14 mouse cellular contexts compared by ENCODE assay signal in genomic region chr8:116229654-116230136, GRCm38 (mm10).
DNase-seq lines count a peak whose midpoint lies in the region; ATAC-seq and TF ChIP-seq lines count a peak whose summit lies in the region.
"Had no signal": no experiment of that assay in that cellular context is flagged by ENCODE, and none has a peak within 500 bp of the region (broad histone marks: within the 10 kb centered on the region; RNA-seq: fewer than 3 reads in every experiment).

No protein-coding gene starts in this region.

- peaks cover 4% of the 10 kb centered on the region; the same call in 1 of the 2 replicates for H3K27me3 ChIP-seq in forebrain, embryonic 11.5 days (ENCODE audit: control insufficient read depth, insufficient read depth, low read length)
- H3K27me3 ChIP-seq in forebrain, embryonic 10.5 days (ENCODE audit: poor library complexity, severe bottlenecking) = peaks cover 76% of the 10 kb centered on the region
- H3K27me3 ChIP-seq in limb, embryonic 13.5 days = no peaks in the 10 kb centered on the region
- peaks cover 3% of the 10 kb centered on the region; the same call in 1 of the 2 replicates for H3K27me3 ChIP-seq in midbrain, embryonic 14.5 days (ENCODE audit: control insufficient read depth, insufficient read depth, low read length)
- H3K27me3 ChIP-seq: embryonic facial prominence, embryonic 13.5 days had no signal

- no peak for DNase-seq in forebrain, embryonic 11.5 days (ENCODE audit: low spot score)
- no peak for DNase-seq in forebrain, embryonic 10.5 days (ENCODE audit: extremely low spot score, low spot score)
- peak; percentile 37 for DNase-seq in embryo, embryonic 9.5 days (ENCODE audit: extremely low spot score)
- peak; percentile 58 for DNase-seq in midbrain, embryonic 14.5 days
- DNase-seq in left cerebral cortex, adult 2 months (ENCODE audit: extremely low spot score in 1 of 2, low spot score in 2 of 2) = no peak
- DNase-seq in ovary, adult 18-20 months (ENCODE audit: low spot score) = no peak
- DNase-seq in thymus, postnatal 10 days (ENCODE audit: low spot score in 2 of 2) = no peak
- DNase-seq: gastrocnemius, postnatal 25 days; heart, postnatal 14 days; kidney, postnatal 14 days; thymus, postnatal 14 days had no signal

- TF ChIP-seq CTCF in left cerebral cortex, adult 2 months (IDR thresholded peaks at IDR 0.05) = no peak

- H3K9ac ChIP-seq in forebrain, embryonic 11.5 days (ENCODE audit: low read length) = no peak overlapping the region
- H3K9ac ChIP-seq in limb, embryonic 13.5 days = no peak overlapping the region
- H3K9ac ChIP-seq in midbrain, embryonic 14.5 days (replicated peaks; ENCODE audit: low read length) = no peak overlapping the region
- H3K9ac ChIP-seq: embryonic facial prominence, embryonic 13.5 days had no signal

- no peaks in the 10 kb centered on the region for H3K36me3 ChIP-seq in forebrain, embryonic 11.5 days (ENCODE audit: control insufficient read depth, insufficient read depth, low read length)
- no peaks in the 10 kb centered on the region for H3K36me3 ChIP-seq in forebrain, embryonic 10.5 days (replicated peaks)
- H3K36me3 ChIP-seq in limb, embryonic 13.5 days = no peaks in the 10 kb centered on the region
- H3K36me3 ChIP-seq in midbrain, embryonic 14.5 days (ENCODE audit: control insufficient read depth, insufficient read depth, low read length) = no peaks in the 10 kb centered on the region
- H3K36me3 ChIP-seq: embryonic facial prominence, embryonic 13.5 days had no signal

- no peaks in the 10 kb centered on the region; the same call in 1 of the 2 replicates for H3K4me1 ChIP-seq in forebrain, embryonic 11.5 days (replicated peaks; ENCODE audit: control insufficient read depth, insufficient read depth, low read length)
- H3K4me1 ChIP-seq in forebrain, embryonic 10.5 days = peaks cover 19% of the 10 kb centered on the region
- H3K4me1 ChIP-seq in limb, embryonic 13.5 days = peaks cover 10% of the 10 kb centered on the region; the same call in 1 of the 2 replicates
- H3K4me1 ChIP-seq in midbrain, embryonic 14.5 days (ENCODE audit: control insufficient read depth, insufficient read depth, low read length) = 0 out of 2 replicates have a peak, but pooled peaks cover 5% of the 10 kb centered on the region

- intact Hi-C loops in left cerebral cortex, adult 2 months (cut with DNase I) = no loop called here

- no peaks in the 10 kb centered on the region for H3K9me3 ChIP-seq in forebrain, embryonic 11.5 days (ENCODE audit: control insufficient read depth, low read length)
- no peaks in the 10 kb centered on the region for H3K9me3 ChIP-seq in forebrain, embryonic 10.5 days
- no peaks in the 10 kb centered on the region for H3K9me3 ChIP-seq in limb, embryonic 13.5 days
- H3K9me3 ChIP-seq in midbrain, embryonic 14.5 days (ENCODE audit: control insufficient read depth, low read length) = no peaks in the 10 kb centered on the region
- H3K9me3 ChIP-seq: embryonic facial prominence, embryonic 13.5 days had no signal

- 10% methylated on average over 5 of the region's 5 CpGs for WGBS in forebrain, embryonic 11.5 days
- WGBS in forebrain, embryonic 10.5 days = 23% methylated on average over 5 of the region's 5 CpGs
- 17% methylated on average over 5 of the region's 5 CpGs for WGBS in limb, embryonic 13.5 days
- 10% methylated on average over 5 of the region's 5 CpGs for WGBS in midbrain, embryonic 14.5 days

- ATAC-seq in forebrain, embryonic 11.5 days (replicated peaks; ENCODE audit: low FRiP score) = peak; percentile 74
- ATAC-seq in limb, embryonic 13.5 days (ENCODE audit: low FRiP score, low read depth) = peak; percentile 51; the same call in 1 of the 2 replicates
- ATAC-seq in midbrain, embryonic 14.5 days (ENCODE audit: low FRiP score, low TSS enrichment) = peak; percentile 40; the same call in 1 of the 2 replicates
- ATAC-seq: activated CD4-positive, CD25-positive, alpha-beta regulatory T cell, adult 4 months had no signal

- H3K4me3 ChIP-seq in forebrain, embryonic 11.5 days (ENCODE audit: low read depth, low read length) = no peak overlapping the region
- no peak overlapping the region for H3K4me3 ChIP-seq in forebrain, embryonic 10.5 days
- H3K4me3 ChIP-seq in limb, embryonic 13.5 days = no peak overlapping the region
- no peak overlapping the region for H3K4me3 ChIP-seq in midbrain, embryonic 14.5 days (replicated peaks; ENCODE audit: low read depth, low read length)
- H3K4me3 ChIP-seq in left cerebral cortex, adult 2 months = no peak overlapping the region
- H3K4me3 ChIP-seq: embryonic facial prominence, embryonic 13.5 days had no signal

- no peak overlapping the region for H3K27ac ChIP-seq in forebrain, embryonic 11.5 days (ENCODE audit: low read depth, low read length)
- no peak overlapping the region for H3K27ac ChIP-seq in forebrain, embryonic 10.5 days
- no peak overlapping the region for H3K27ac ChIP-seq in limb, embryonic 13.5 days
- H3K27ac ChIP-seq in midbrain, embryonic 14.5 days (replicated peaks; ENCODE audit: low read depth, low read length) = no peak overlapping the region
- H3K27ac ChIP-seq in left cerebral cortex, adult 2 months = no peak overlapping the region
- H3K27ac ChIP-seq: embryonic facial prominence, embryonic 13.5 days had no signal

- no peak overlapping the region for H3K4me2 ChIP-seq in forebrain, embryonic 11.5 days (ENCODE audit: low read depth, low read length, severe bottlenecking)
- H3K4me2 ChIP-seq in limb, embryonic 13.5 days (replicated peaks) = no peak overlapping the region
- no peak overlapping the region for H3K4me2 ChIP-seq in midbrain, embryonic 14.5 days (ENCODE audit: low read length)
- H3K4me2 ChIP-seq: embryonic facial prominence, embryonic 13.5 days had no signal

Comparison
In these comparisons a context has a peak if more than half of its experiments do, and no peak if none do; other contexts are left out.
1. DNase-seq: peak in embryo, embryonic 9.5 days (single experiment) and midbrain, embryonic 14.5 days (single experiment); none in forebrain, embryonic 11.5 days (single experiment), forebrain, embryonic 10.5 days (single experiment), left cerebral cortex, adult 2 months (0 of 2), ovary, adult 18-20 months (single experiment) and thymus, postnatal 10 days (0 of 2).
2. Peak in every context shown above with its lines, with median percentiles within 50 percentile points of each other: ATAC-seq.